25 mouse cellular contexts compared by ENCODE assay signal in genomic region chr3:41488229-41488774, GRCm38 (mm10).
DNase-seq lines count a peak whose midpoint lies in the region.
"Had no signal": no experiment of that assay in that cellular context is flagged by ENCODE, and none has a peak within 500 bp of the region (broad histone marks: within the 10 kb centered on the region; RNA-seq: fewer than 3 reads in every experiment).

No protein-coding gene starts in this region.

- H3K4me3 ChIP-seq in heart, embryonic 10.5 days = no peak overlapping the region
- H3K4me3 ChIP-seq in midbrain, embryonic 10.5 days = no peak overlapping the region
- H3K4me3 ChIP-seq: forebrain, embryonic 10.5 days; forebrain, embryonic 13.5 days; heart, adult 2 months; heart, embryonic 12.5 days; heart, embryonic 15.5 days; hindbrain, embryonic 10.5 days; hindbrain, embryonic 13.5 days had no signal

- H3K27me3 ChIP-seq in heart, embryonic 10.5 days (ENCODE audit: insufficient read depth, poor library complexity, severe bottlenecking) = no peaks in the 10 kb centered on the region
- H3K27me3 ChIP-seq in splenic B cell, adult 2 months (ENCODE audit: control insufficient read depth, insufficient read depth, low read length, poor library complexity, severe bottlenecking) = no peaks in the 10 kb centered on the region
- H3K27me3 ChIP-seq in midbrain, embryonic 10.5 days (ENCODE audit: low read depth, poor library complexity, severe bottlenecking) = no peaks in the 10 kb centered on the region
- H3K27me3 ChIP-seq: forebrain, embryonic 13.5 days; heart, embryonic 12.5 days; heart, embryonic 15.5 days; hindbrain, embryonic 13.5 days had no signal

- H3K36me3 ChIP-seq in heart, embryonic 10.5 days = no peaks in the 10 kb centered on the region
- no peaks in the 10 kb centered on the region for H3K36me3 ChIP-seq in splenic B cell, adult 2 months (ENCODE audit: control insufficient read depth, insufficient read depth, low read length, poor library complexity, severe bottlenecking)
- H3K36me3 ChIP-seq in midbrain, embryonic 10.5 days = no peaks in the 10 kb centered on the region
- H3K36me3 ChIP-seq: forebrain, embryonic 10.5 days; heart, embryonic 12.5 days; heart, embryonic 15.5 days; hindbrain, embryonic 10.5 days; hindbrain, embryonic 13.5 days had no signal

- DNase-seq in heart, embryonic 10.5 days (ENCODE audit: low spot score) = peak; percentile 31
- no peak for DNase-seq in heart, adult 8-10 months (ENCODE audit: low spot score)
- peak; percentile 20 to 27 for DNase-seq in spleen, postnatal 36 days (ENCODE audit: low spot score in 2 of 2)
- no peak for DNase-seq in spleen, postnatal 14 days (ENCODE audit: low spot score in 2 of 2)
- peak; percentile 45 for DNase-seq in splenic B cell, adult 2 months (ENCODE audit: low read depth, low spot score)
- DNase-seq in midbrain, embryonic 10.5 days (ENCODE audit: low spot score) = no peak
- no peak for DNase-seq in adrenal gland, postnatal 4 days (ENCODE audit: low spot score in 2 of 2)
- DNase-seq: adrenal gland, adult 2 months; adrenal gland, postnatal 14 days; B cell, adult 2 months; cerebellum, adult 11-12 months; cerebellum, adult 9-11 months; cerebellum, postnatal 25 days; embryo, embryonic 11 days; gastrocnemius, postnatal 10 days; gastrocnemius, postnatal 36 days; heart, adult 2 months; heart, postnatal 10 days; heart, postnatal 36 days had no signal

- WGBS in heart, embryonic 10.5 days = 45% methylated on average over 1 of the region's 1 CpGs
- 81% methylated on average over 1 of the region's 1 CpGs for WGBS in midbrain, embryonic 10.5 days

- H3K4me1 ChIP-seq in heart, embryonic 10.5 days = peaks cover 4% of the 10 kb centered on the region; the same call in 1 of the 2 replicates
- no peaks in the 10 kb centered on the region for H3K4me1 ChIP-seq in midbrain, embryonic 10.5 days
- H3K4me1 ChIP-seq: forebrain, embryonic 10.5 days; forebrain, embryonic 13.5 days; hindbrain, embryonic 10.5 days; hindbrain, embryonic 13.5 days had no signal

- H3K9me3 ChIP-seq in heart, embryonic 10.5 days = no peaks in the 10 kb centered on the region
- H3K9me3 ChIP-seq in midbrain, embryonic 10.5 days (replicated peaks) = no peaks in the 10 kb centered on the region
- H3K9me3 ChIP-seq: forebrain, embryonic 10.5 days; forebrain, embryonic 13.5 days; heart, embryonic 12.5 days; heart, embryonic 15.5 days; hindbrain, embryonic 10.5 days; hindbrain, embryonic 13.5 days had no signal

- H3K27ac ChIP-seq in heart, embryonic 10.5 days = no peak overlapping the region
- no peak overlapping the region for H3K27ac ChIP-seq in midbrain, embryonic 10.5 days (replicated peaks)
- H3K27ac ChIP-seq: forebrain, embryonic 10.5 days; forebrain, embryonic 13.5 days; heart, adult 2 months; heart, embryonic 15.5 days; hindbrain, embryonic 10.5 days; hindbrain, embryonic 13.5 days had no signal

Comparison
In these comparisons a context has a peak if more than half of its experiments do, and no peak if none do; other contexts are left out.
1. DNase-seq: peak in heart, embryonic 10.5 days (single experiment), spleen, postnatal 36 days (2 of 2) and splenic B cell, adult 2 months (single experiment); none in heart, adult 8-10 months (single experiment), spleen, postnatal 14 days (0 of 2), midbrain, embryonic 10.5 days (single experiment) and adrenal gland, postnatal 4 days (0 of 2).